Mouse (Mus musculus) bone marrow, adult 2 months (tissue): ENCODE measurements at regions not wholly inside any gene's neighbourhood (a gene's known extent, or its start where the extent isn't known, plus 50 kb on each side); places are given as distances from the start of the nearest gene placed in this dataset.

ENCODE experiments used
- CTCF ChIP-seq: fragments of 200-500 bp; IDR thresholded peaks from 2 replicates; pipeline ENCODE4 v1.5.1; 2011; ENCODE audit warnings: low read length, control low read depth; ENCODE audit not compliant: control insufficient read depth, insufficient read depth
- POLR2A ChIP-seq: fragments of 200-500 bp; IDR thresholded peaks from 2 replicates; pipeline ENCODE4 v1.6.1; 2011; ENCODE audit warnings: low read depth, mild to moderate bottlenecking, control low read depth, low read length, borderline replicate concordance; ENCODE audit not compliant: control insufficient read depth

DNA sequence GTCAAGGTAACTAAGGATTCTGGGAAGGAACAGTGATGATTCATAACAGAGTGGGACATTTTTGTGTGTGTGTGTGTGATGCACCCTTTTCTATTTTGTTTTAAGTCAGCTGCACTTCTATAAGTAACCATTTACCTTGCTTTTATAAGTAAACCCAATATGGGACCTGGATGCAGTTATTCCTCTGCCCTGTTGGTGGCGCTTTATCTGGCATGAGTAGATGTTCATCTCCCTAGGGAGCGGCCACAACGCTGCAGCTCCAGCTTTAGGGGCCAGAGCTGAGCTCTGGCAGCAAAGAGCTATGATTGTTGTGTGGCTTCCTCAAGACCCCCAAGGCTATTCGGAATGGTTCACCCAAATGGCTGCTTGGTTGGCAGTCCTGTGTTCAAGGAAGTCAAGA is 334.5 kb upstream of the Trpc7 start:
- TF ChIP-seq POLR2A (no peak), CTCF (no peak)
